Mouse (Mus musculus): Measurements from ENCODE around the gene Txndc16. TPM values are rescaled to one million over a fixed set of nuclear protein-coding genes. Genes with fewer than 3 reads are reported as not detected.

The Txndc16 gene
- total RNA-seq, 4 experiments from 2014 or later: 20.9 to 37.6 (median 25.3) TPM

GRCm38 (mm10) chr14:45153258-45153657 is 66.9 kb downstream of the Txndc16 start:
- no peak for DNase-seq

DNA sequence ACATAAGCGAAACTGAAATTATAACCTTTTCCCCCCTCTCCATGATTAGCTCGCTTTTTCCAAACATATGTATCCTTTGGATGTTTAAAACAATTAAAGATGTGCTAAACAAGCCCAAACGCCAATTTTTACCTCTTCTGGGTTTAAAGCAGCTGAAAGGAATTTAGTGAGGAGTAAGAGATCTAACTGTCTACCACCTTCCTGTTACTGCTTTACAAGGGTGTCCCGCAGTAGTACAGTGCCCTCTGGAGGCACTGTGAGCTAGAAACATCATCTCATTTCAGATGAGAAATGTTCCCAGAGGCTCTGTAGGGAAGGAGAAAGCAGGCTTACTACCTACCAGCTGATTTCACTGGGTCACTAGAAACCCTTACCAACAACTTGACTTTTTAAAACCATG is 77.6 kb downstream of the Txndc16 start:
- no peak for DNase-seq

DNA sequence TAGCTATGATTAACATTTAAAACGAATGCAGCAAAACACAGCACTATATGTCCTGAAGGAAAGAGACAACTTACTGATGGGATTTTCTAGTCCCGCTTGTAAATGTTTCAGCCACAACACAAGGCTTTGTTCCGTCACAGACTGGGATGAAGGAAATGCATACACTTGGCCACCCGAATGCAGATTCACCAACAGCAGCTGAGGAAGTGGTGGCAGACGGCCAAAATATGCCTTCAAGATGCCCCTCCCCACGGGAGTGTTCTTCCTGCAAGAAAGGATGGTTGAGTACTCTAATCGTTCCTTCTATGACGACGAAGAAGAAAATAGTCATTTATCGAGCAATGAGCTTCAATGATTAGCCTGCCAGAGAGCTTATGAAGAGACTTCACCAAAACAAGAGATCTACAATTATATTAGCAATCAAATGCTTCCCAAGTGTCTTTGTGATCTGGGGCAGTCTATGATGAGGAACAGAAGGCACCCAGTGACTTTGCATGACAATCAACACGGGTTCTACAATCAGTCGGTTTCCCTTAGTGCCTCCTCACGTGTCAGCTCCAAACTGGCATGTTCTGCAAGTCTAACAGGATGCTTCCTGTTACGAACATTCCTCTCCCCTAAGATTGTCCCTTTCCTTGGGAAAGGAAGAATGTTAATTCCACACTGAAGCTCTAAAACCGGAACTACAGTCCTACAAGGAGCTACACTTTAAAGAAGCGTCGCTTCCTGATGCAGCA is 79.6 kb downstream of the Txndc16 start:
- no peak for DNase-seq

DNA sequence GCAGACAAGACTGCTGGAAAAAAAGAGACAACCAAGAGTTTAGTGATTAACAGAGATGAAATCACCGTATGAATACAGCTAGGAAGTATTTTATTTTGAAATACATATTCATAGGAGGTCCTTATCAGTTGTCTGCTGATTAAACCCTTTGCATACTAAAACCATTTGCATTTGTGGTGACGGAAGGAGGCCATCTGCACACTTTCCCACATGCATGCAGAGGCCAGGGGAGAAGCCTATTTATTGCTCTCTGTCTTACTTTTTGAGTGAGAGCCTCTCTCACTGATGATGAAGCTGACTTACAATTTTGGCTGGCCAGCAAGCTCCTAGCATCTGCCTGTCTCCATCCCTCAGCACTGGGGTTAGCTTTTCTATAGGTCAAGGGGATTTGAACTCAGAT is 84.2 kb downstream of the Txndc16 start:
- DNase-seq: no peak

DNA sequence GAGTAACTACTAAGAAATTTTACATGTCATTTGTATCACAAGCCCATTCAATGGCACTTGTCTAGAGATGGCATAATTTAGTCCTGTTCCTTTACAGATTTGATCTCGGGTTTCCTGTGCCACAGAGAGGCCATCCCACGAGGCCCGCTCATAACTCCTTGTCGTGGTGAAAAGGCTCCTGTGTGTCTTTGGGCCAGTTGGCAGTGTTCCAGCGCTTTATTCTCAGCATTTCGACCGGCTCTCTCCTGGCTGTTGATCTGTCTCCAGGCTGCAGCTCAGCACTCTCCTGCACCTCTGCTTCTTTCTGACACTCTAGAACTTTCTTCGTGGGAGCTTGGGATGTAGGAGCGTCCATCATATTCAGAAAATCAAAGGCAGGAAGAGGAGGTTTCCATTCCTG is 84.6 kb downstream of the Txndc16 start:
- DNase-seq: peak; percentile 17

GRCm38 (mm10) chr14:45118359-45118758 is 101.8 kb downstream of the Txndc16 start:
- no peak for DNase-seq

DNA sequence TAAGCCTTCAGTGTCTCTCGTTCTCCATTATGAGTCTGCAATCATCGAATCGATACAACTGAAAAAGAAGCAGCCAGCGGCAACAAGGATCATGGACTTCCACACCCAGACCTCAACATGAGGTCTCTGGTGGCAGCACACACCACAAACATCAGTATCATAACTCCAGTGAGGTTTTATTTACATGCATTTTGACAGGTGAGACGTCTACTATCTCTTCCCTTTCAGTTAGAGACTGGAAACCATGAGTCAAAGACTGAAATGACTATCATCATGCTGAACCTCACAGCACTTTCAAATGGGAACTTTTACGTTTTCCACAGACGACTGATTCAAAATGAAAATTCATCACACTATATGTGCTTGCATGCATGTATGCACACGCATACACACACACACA is 117.9 kb downstream of the Txndc16 start:
- DNase-seq: no peak

- no peak for DNase-seq
Observed at GRCm38 (mm10) chr14:45092327-45092726, 127.8 kb downstream of the Txndc16 start.

- no peak for DNase-seq
Observed at GRCm38 (mm10) chr14:45090011-45090410, 130.1 kb downstream of the Txndc16 start.

DNA sequence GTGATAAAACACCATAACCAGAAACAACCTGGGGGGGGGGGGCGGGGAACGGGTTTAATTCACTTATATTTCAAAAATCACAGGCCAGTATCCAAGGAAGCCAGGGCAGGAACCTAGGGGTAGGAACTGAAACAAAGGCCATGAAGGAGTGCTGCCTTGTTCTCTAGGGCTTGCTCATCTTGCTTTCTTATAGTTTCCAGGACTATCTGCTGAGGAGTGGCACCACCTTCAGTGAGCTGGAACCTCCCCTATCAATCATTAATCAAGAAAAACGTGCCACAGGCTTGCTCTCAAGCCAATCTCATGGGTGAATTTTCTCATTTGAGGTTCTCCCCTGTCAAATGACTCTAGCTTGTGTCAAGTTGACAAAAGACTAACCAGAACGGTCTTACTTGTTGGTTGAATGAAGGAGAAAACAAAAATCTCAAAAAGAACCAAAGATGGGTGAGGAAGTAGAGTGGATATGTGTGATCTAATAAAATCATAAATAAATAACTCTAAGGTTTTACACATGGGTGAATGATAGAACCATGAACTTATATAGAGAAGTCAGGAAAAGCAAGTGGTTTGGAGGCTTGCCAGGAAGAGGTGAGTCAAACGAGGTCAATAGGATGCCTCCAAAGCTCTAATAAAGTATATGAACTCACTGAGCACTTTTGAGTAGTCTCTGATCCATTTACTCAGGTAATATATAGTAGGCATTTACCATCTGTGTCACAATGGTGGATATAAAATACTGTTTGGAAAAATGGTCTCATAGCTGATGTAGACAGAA is 134.3 kb downstream of the Txndc16 start:
- DNase-seq: no peak

DNA sequence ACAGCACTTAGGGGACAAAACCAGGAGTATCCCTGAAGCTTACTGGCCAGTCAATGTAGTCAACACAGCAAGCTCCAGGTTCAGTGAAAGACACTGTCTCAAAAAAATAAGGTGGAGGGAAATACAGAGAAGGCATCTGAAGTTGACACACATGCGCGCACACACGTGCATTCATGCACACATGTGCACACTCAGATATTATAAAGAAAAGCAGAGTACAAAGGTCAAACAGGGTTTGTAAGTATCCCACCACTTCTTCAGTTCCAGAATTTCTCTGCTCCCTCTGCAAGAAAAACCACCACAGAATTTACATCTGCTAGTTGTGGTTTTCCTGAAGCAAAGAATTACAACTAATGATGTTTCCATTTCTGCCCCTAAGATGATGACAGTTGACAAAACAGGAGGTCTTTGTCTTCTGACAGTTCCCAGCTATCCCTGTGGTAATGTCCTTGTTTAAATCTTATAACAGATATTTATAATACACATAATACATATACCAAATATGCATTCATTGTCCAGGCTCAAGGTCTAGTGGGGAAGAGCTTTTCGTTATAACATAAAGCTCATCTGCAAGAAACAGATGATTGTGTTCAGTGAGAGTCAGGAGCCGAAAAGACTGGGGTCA is 135.4 kb downstream of the Txndc16 start:
- no peak for DNase-seq

GRCm38 (mm10) chr14:45083540-45083939 is 136.6 kb downstream of the Txndc16 start:
- DNase-seq: no peak

Other genes with a start within 250 kb of the Txndc16 start
- 1 to 10 TPM in 3 of 4 experiments, under 1 TPM in 1; 0.95 to 2.0 (median 1.4) TPM for gene Ptger2, start 232.1 kb downstream of the Txndc16 start, total RNA-seq (2022)
- gene Gpr137c, start 611 bp downstream of the Txndc16 start, total RNA-seq (2022): 1 to 10 TPM; 1.3 to 2.6 (median 1.7) TPM
- 10 to 100 TPM; 52.1 to 60.2 (median 54.6) TPM for gene Ero1l, start 98.4 kb upstream of the Txndc16 start, total RNA-seq (2022)
- gene Psmc6, start 109.5 kb upstream of the Txndc16 start, total RNA-seq (2022): 100 to 1,000 TPM; 101 to 144 (median 136) TPM
- 10 to 100 TPM; 20.7 to 25.4 (median 22.1) TPM for gene Styx, start 130.8 kb upstream of the Txndc16 start, total RNA-seq (2022)
- gene Gnpnat1, start 184.6 kb upstream of the Txndc16 start, total RNA-seq (2022): 10 to 100 TPM; 26.6 to 37.7 (median 31.8) TPM

Data from adrenal gland, adult 8-10 months (tissue).